Mouse (Mus musculus) C2C12 (cell line): ENCODE data around the gene Btaf1.

ENCODE experiments used
- CTCF ChIP-seq: IDR thresholded peaks from one replicate; pipeline ENCODE4 v1.5.1; 2011; ENCODE audit not compliant: control insufficient read depth, insufficient read depth, insufficient read length
- MYOD1 ChIP-seq: IDR thresholded peaks from one replicate; pipeline ENCODE4 v1.6.1; 2011; ENCODE audit warnings: low read depth; ENCODE audit not compliant: control insufficient read depth, insufficient read length

DNA sequence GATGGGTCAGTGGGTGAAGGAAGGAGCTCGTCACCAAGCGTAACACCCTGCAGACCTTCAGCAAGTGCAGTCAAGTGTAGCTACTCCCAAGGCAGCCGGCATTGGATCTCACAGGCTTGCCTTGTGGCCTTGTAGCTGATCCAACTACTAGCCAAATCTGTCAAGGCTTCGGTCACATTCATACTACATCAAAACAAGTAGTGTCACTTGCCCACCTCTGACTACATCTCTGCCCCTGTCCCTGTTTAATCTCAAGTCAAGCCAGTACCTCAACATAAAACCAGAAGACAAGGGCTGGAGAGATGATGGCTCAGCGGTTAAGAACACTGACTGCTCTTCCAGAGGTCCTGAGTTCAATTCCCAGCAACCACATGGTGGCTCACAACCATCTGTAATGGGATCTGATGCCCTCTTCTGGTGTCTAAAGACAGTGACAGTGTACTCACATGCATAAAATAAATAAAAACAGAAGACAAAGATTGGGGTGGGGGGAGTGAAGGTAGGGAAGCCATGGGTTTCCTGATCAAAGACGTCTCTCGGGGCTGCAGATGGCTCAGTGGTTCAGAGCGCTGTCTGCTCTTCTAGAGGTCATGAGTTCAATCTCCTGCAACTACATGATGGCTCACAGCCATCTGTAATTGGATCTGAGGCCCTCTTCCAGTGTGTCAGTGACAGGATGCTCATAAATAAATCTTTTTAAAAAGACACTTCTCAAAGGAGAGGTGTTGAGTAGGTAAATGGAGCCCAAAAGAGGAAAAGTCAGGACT, 88.5 kb downstream of the Btaf1 start:
- TF ChIP-seq CTCF, result no peak
- TF ChIP-seq MYOD1, result no peak
